Mouse (Mus musculus) midbrain, embryonic 11.5 days (tissue): ENCODE results near the gene Mlip. TPM values are rescaled to one million over a fixed set of nuclear protein-coding genes. Genes with fewer than 3 reads are reported as not detected.
"Not testable (repeated sequence)": the region's sequence is repeated elsewhere in the genome, so short reads cannot be mapped to it uniquely, and the experiment has no call there.

Experiments used
- ATAC-seq: fragments of 200-750 bp; cut with Nextera tagmentation; 2 replicates; pipeline ENCODE4 v1.8.0; 2017; ENCODE audit warnings: moderate TSS enrichment, moderate library complexity; ENCODE audit not compliant: low FRiP score
- DNase-seq: peaks from one replicate; pipeline ENCODE4 v3.0.0; 2015; ENCODE audit warnings: low spot score; ENCODE audit errors: missing footprints
- H3K27ac ChIP-seq: fragments of 300-500 bp; sonication (generic); 2 replicates; pipeline ENCODE4 v1.5.1; 2014; ENCODE audit warnings: low read depth, low read length
- H3K27me3 ChIP-seq: fragments of 300-500 bp; sonication (generic); 2 replicates; pipeline ENCODE4 v1.6.1; 2014; ENCODE audit warnings: mild to moderate bottlenecking, low read length, moderate library complexity, mixed read lengths; ENCODE audit not compliant: control insufficient read depth, insufficient read depth
- H3K36me3 ChIP-seq: fragments of 300-500 bp; sonication (generic); 2 replicates; pipeline ENCODE4 v1.6.1; 2014; ENCODE audit warnings: mild to moderate bottlenecking, low read length, moderate library complexity, mixed read lengths; ENCODE audit not compliant: control insufficient read depth, insufficient read depth
- H3K4me1 ChIP-seq: fragments of 300-500 bp; sonication (generic); 2 replicates; pipeline ENCODE4 v1.6.1; 2014; ENCODE audit warnings: low read length; ENCODE audit not compliant: control insufficient read depth, insufficient read depth
- H3K4me2 ChIP-seq: fragments of 300-500 bp; sonication (generic); 2 replicates; pipeline ENCODE4 v1.6.1; 2014; ENCODE audit warnings: mild to moderate bottlenecking, moderate library complexity
- H3K4me3 ChIP-seq: fragments of 300-500 bp; sonication (generic); 2 replicates; pipeline ENCODE4 v1.5.1; 2014; ENCODE audit warnings: low read depth, low read length
- H3K9ac ChIP-seq: fragments of 300-500 bp; sonication (generic); 2 replicates; pipeline ENCODE4 v1.6.1; 2014; ENCODE audit warnings: low read length
- H3K9me3 ChIP-seq: fragments of 300-500 bp; sonication (generic); 2 replicates; pipeline ENCODE4 v1.6.1; 2016; ENCODE audit warnings: low read length; ENCODE audit not compliant: control insufficient read depth
- WGBS: fragments of 180-500 bp; shearing (Covaris S2); extraction: QIAGEN DNeasy Blood & Tissue Kit; methylation state at CpG from one replicate; pipeline ENCODE4 v1.1.7; 2014; 5-methylcytosine and 5-hydroxymethylcytosine counted together
- polyA plus RNA-seq: library from polyadenylated mRNA; unstranded; fragments of >200 nt; fragmentation: Nextera tagmentation; extraction: Ambion mirVana; gene quantifications from 2 replicates; pipeline ENCODE4 v1.2.1, GENCODE M21; 2014

The Mlip gene
- polyA plus RNA-seq, 1 experiment from 2014 or later: 0.63 TPM

GRCm38 (mm10) chr9:77083221-77083620 is 269.5 kb downstream of the Mlip start:
- not testable (repeated sequence) for H3K27me3 ChIP-seq, H3K4me2 ChIP-seq, H3K4me3 ChIP-seq, H3K9ac ChIP-seq, DNase-seq, H3K27ac ChIP-seq, H3K4me1 ChIP-seq, H3K36me3 ChIP-seq, H3K9me3 ChIP-seq, ATAC-seq
- 85% methylated on average over 1 of the region's 1 CpGs for WGBS

GRCm38 (mm10) chr9:77071676-77072075 is 281.1 kb downstream of the Mlip start:
- DNase-seq (no peak), ATAC-seq (no peak)
- Histone ChIP-seq H3K36me3 (no peaks in the 10 kb centered on the region), H3K27me3 (no peaks in the 10 kb centered on the region), H3K27ac (no peak overlapping the region), H3K4me3 (no peak overlapping the region), H3K4me2 (no peak overlapping the region), H3K9ac (no peak overlapping the region), H3K4me1 (no peaks in the 10 kb centered on the region), H3K9me3 (no peaks in the 10 kb centered on the region)
- WGBS: 86% methylated on average over 2 of the region's 2 CpGs

DNA sequence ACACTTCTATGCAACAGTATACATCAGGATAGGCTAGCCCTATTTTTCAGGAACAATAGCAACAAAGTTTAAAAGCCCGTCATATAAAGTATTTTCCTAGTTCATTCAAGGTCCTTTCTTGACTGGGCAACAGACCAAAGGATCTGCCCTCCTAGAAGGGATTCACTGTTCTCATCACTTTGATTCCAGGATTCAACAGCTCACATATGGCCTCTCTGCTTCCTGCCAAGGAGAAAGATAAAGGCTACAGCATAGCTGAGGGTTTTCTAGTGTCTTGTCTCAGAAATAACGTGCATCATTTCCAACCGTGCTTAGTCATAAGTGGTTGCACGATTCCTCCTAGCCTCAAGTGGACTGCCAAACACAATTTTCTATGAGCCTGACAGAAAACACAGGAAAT is 296.2 kb downstream of the Mlip start:
- DNase-seq: no peak
- no peak overlapping the region for H3K4me3 ChIP-seq
- H3K4me2 ChIP-seq: no peak overlapping the region
- no peaks in the 10 kb centered on the region for H3K4me1 ChIP-seq
- WGBS: 87% methylated on average over 4 of the region's 4 CpGs
- no peaks in the 10 kb centered on the region for H3K27me3 ChIP-seq
- no peaks in the 10 kb centered on the region for H3K9me3 ChIP-seq
- H3K9ac ChIP-seq: no peak overlapping the region
- ATAC-seq: no peak
- no peaks in the 10 kb centered on the region for H3K36me3 ChIP-seq
- no peak overlapping the region for H3K27ac ChIP-seq

GRCm38 (mm10) chr9:77054426-77055193 is 298.2 kb downstream of the Mlip start:
- Histone ChIP-seq H3K4me3 (no peak overlapping the region), H3K9me3 (no peaks in the 10 kb centered on the region), H3K36me3 (no peaks in the 10 kb centered on the region), H3K4me2 (no peak overlapping the region), H3K27me3 (no peaks in the 10 kb centered on the region), H3K4me1 (no peaks in the 10 kb centered on the region), H3K27ac (no peak overlapping the region), H3K9ac (no peak overlapping the region)
- WGBS: 82% methylated on average over 9 of the region's 9 CpGs
- ATAC-seq (no peak), DNase-seq (no peak)

Other genes starting within 250 kb of the Mlip start
- 5.0 and 6.6 TPM in 2 replicates for gene Lrrc1, start 191.9 kb upstream of the Mlip start, polyA plus RNA-seq